Mouse (Mus musculus): ENCODE data around the gene Olfr1461. TPM values are rescaled to one million over a fixed set of nuclear protein-coding genes. Genes with fewer than 3 reads are reported as not detected.

The Olfr1461 gene
- not detected in 2 replicates for polyA plus RNA-seq (2014; fragmentation: Nextera tagmentation; extraction: Ambion mirVana)

DNA sequence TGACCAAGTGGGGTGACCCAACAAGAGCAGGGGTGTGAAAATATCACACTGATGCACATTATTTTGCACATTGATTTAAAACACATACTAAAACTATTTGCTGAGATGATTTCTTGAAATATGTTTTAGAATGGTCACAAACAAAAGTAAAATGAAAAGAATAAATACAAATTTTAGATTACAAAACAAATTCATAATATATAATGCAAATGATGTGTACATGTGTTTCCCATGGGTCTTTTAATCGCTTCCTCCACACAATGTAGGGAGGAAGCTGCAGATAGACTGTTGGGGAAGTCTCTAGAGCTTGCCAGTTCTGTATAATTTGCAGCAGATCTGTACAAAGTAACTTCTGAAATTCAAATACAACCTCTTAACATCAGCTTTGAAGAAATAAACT is at the start of gene Olfr1461:
TSS of gene Olfr1461 (plus strand) at position 301 of the 400 bp plus-strand sequence.
- H3K4me2 ChIP-seq (ENCODE audit: low read depth, severe bottlenecking): no peak within 1 kb of the TSS
- H3K9me3 ChIP-seq (ENCODE audit: control insufficient read depth, low read length): no peaks in the 10 kb centered on the region
- 65% methylated on average over 1 of the region's 1 CpGs for WGBS
- H3K4me1 ChIP-seq (ENCODE audit: control insufficient read depth, insufficient read depth, low read length): no peaks in the 10 kb centered on the region
- DNase-seq (ENCODE audit: low spot score) (no peak), ATAC-seq (ENCODE audit: insufficient number of reproducible peaks, low FRiP score, low TSS enrichment, low read depth) (no peak)
- no peak within 1 kb of the TSS for H3K27ac ChIP-seq (replicated peaks; ENCODE audit: low read depth, low read length)
- no peaks in the 10 kb centered on the region for H3K36me3 ChIP-seq (ENCODE audit: control insufficient read depth, insufficient read depth, low read length)
- H3K9ac ChIP-seq (ENCODE audit: low read length): no peak within 1 kb of the TSS
- H3K4me3 ChIP-seq (ENCODE audit: low read depth, low read length): no peak within 1 kb of the TSS
- no peaks in the 10 kb centered on the region for H3K27me3 ChIP-seq (ENCODE audit: control insufficient read depth, insufficient read depth, low read length)

DNA sequence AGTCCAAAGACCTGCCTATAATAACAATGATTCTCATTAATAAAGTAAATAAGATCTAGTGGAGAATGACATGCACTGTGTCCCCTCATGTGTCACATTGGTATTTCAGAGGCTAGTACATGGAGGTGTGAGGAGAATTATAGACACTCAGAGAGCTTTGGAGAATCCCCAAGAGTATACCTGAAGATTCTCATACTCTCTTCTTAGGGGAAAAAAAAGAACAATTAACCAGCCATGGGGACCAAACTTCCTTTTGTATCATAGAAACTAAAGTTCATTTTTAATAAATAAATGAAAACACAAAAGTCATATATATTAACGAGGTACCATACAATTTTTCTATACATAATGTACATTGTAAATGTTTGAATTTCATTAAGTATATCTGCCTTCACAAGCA is 13.4 kb upstream of the Olfr1461 start, which contains the start of gene Olfr1459:
TSS of gene Olfr1459 (minus strand) at position 101 of the 400 bp plus-strand sequence.
- Histone ChIP-seq H3K9me3 (ENCODE audit: control insufficient read depth, low read length) (peaks cover 4% of the 10 kb centered on the region; the same call in 1 of the 2 replicates), H3K27me3 (ENCODE audit: control insufficient read depth, insufficient read depth, low read length) (no peaks in the 10 kb centered on the region), H3K4me1 (ENCODE audit: control insufficient read depth, insufficient read depth, low read length) (no peaks in the 10 kb centered on the region), H3K9ac (ENCODE audit: low read length) (no peak within 1 kb of the TSS), H3K27ac (replicated peaks; ENCODE audit: low read depth, low read length) (no peak within 1 kb of the TSS), H3K4me2 (ENCODE audit: low read depth, severe bottlenecking) (no peak within 1 kb of the TSS), H3K36me3 (ENCODE audit: control insufficient read depth, insufficient read depth, low read length) (no peaks in the 10 kb centered on the region), H3K4me3 (ENCODE audit: low read depth, low read length) (no peak within 1 kb of the TSS)
- DNase-seq (ENCODE audit: low spot score) (no peak), ATAC-seq (ENCODE audit: insufficient number of reproducible peaks, low FRiP score, low TSS enrichment, low read depth) (no peak)
- 77% methylated on average over 1 of the region's 1 CpGs for WGBS

DNA sequence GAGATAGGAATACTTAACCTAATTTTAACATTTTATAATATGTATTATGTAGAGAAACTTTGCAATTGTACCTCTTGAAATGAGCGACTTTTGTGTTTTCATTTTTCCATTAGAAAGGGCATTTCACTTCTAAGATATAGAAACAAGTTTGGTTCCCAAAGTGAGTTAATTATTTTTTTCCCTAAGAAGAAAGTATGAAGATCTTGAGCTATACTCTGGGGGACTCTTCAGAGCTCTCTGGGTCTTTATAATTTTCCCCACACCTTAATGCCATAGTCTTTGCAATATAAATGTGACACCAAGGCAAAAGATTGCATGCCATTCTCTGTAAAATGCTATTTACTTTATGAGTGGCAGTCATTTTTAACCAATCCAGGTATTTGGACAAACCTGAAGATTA is 22.6 kb downstream of the Olfr1461 start, which contains the start of gene Olfr1462:
TSS of gene Olfr1462 (plus strand) at position 301 of the 400 bp plus-strand sequence.
- H3K9ac ChIP-seq (ENCODE audit: low read length): no peak within 1 kb of the TSS
- H3K4me3 ChIP-seq (ENCODE audit: low read depth, low read length): no peak within 1 kb of the TSS
- no peak within 1 kb of the TSS for H3K4me2 ChIP-seq (ENCODE audit: low read depth, severe bottlenecking)
- DNase-seq (ENCODE audit: low spot score): no peak
- no peaks in the 10 kb centered on the region for H3K27me3 ChIP-seq (ENCODE audit: control insufficient read depth, insufficient read depth, low read length)
- no peaks in the 10 kb centered on the region for H3K36me3 ChIP-seq (ENCODE audit: control insufficient read depth, insufficient read depth, low read length)
- no peak within 1 kb of the TSS for H3K27ac ChIP-seq (replicated peaks; ENCODE audit: low read depth, low read length)
- no peaks in the 10 kb centered on the region for H3K9me3 ChIP-seq (ENCODE audit: control insufficient read depth, low read length)
- no peak for ATAC-seq (ENCODE audit: insufficient number of reproducible peaks, low FRiP score, low TSS enrichment, low read depth)
- WGBS: 91% methylated on average over 1 of the region's 1 CpGs
- H3K4me1 ChIP-seq (ENCODE audit: control insufficient read depth, insufficient read depth, low read length): no peaks in the 10 kb centered on the region

Other genes with a start within 250 kb of the Olfr1461 start
- gene Olfr1448, start 238.6 kb upstream of the Olfr1461 start, polyA plus RNA-seq (2014; fragmentation: Nextera tagmentation; extraction: Ambion mirVana): not detected in 2 replicates
- not detected in 2 replicates for gene Olfr1449, start 232.2 kb upstream of the Olfr1461 start, polyA plus RNA-seq (2014; fragmentation: Nextera tagmentation; extraction: Ambion mirVana)
- gene Olfr1450, start 212.7 kb upstream of the Olfr1461 start, polyA plus RNA-seq (2014; fragmentation: Nextera tagmentation; extraction: Ambion mirVana): not detected in 2 replicates
- not detected in 2 replicates for gene Olfr1451, start 168.0 kb upstream of the Olfr1461 start, polyA plus RNA-seq (2014; fragmentation: Nextera tagmentation; extraction: Ambion mirVana)
- not detected in 2 replicates for gene Olfr1453, start 134.7 kb upstream of the Olfr1461 start, polyA plus RNA-seq (2014; fragmentation: Nextera tagmentation; extraction: Ambion mirVana)
- gene Olfr1454, start 102.4 kb upstream of the Olfr1461 start, polyA plus RNA-seq (2014; fragmentation: Nextera tagmentation; extraction: Ambion mirVana): not detected in 2 replicates
- gene Olfr1457, start 65.1 kb upstream of the Olfr1461 start, polyA plus RNA-seq (2014; fragmentation: Nextera tagmentation; extraction: Ambion mirVana): not detected in 2 replicates
- gene Olfr1458, start 56.2 kb upstream of the Olfr1461 start, polyA plus RNA-seq (2014; fragmentation: Nextera tagmentation; extraction: Ambion mirVana): not detected in 2 replicates
- gene Olfr1459, start 13.5 kb upstream of the Olfr1461 start, polyA plus RNA-seq (2014; fragmentation: Nextera tagmentation; extraction: Ambion mirVana): not detected in 2 replicates
- not detected in 2 replicates for gene Olfr1462, start 22.7 kb downstream of the Olfr1461 start, polyA plus RNA-seq (2014; fragmentation: Nextera tagmentation; extraction: Ambion mirVana)
- not detected in 2 replicates for gene Olfr1463, start 68.3 kb downstream of the Olfr1461 start, polyA plus RNA-seq (2014; fragmentation: Nextera tagmentation; extraction: Ambion mirVana)
- not detected in 2 replicates for gene Olfr1465, start 152.5 kb downstream of the Olfr1461 start, polyA plus RNA-seq (2014; fragmentation: Nextera tagmentation; extraction: Ambion mirVana)
- gene Olfr1466, start 175.9 kb downstream of the Olfr1461 start, polyA plus RNA-seq (2014; fragmentation: Nextera tagmentation; extraction: Ambion mirVana): not detected in 2 replicates
- gene Olfr1467, start 199.2 kb downstream of the Olfr1461 start, polyA plus RNA-seq (2014; fragmentation: Nextera tagmentation; extraction: Ambion mirVana): not detected in 2 replicates
- not detected in 2 replicates for gene Olfr1469, start 244.8 kb downstream of the Olfr1461 start, polyA plus RNA-seq (2014; fragmentation: Nextera tagmentation; extraction: Ambion mirVana)